Mouse (Mus musculus) heart, embryonic 10.5 days (tissue): ENCODE measurements around the gene Zfp566. TPM values are rescaled to one million over a fixed set of nuclear protein-coding genes. Genes with fewer than 3 reads are reported as not detected.
"Not testable (repeated sequence)": the region's sequence is repeated elsewhere in the genome, so short reads cannot be mapped to it uniquely, and the experiment has no call there.

Experiments used
- DNase-seq: peaks from one replicate; pipeline ENCODE4 v3.0.0-alpha.2; 2017; ENCODE audit warnings: low spot score
- H3K27ac ChIP-seq: fragments of 300-500 bp; sonication (generic); 2 replicates; pipeline ENCODE4 v1.5.1; 2016; ENCODE audit warnings: mild to moderate bottlenecking
- H3K27me3 ChIP-seq: fragments of 300-500 bp; sonication (generic); 2 replicates; pipeline ENCODE4 v1.6.1; 2016; ENCODE audit warnings: mild to moderate bottlenecking; ENCODE audit not compliant: poor library complexity, insufficient read depth, severe bottlenecking
- H3K36me3 ChIP-seq: fragments of 300-500 bp; sonication (generic); 2 replicates; pipeline ENCODE4 v1.6.1; 2016; ENCODE audit warnings: mild to moderate bottlenecking, moderate library complexity
- H3K4me1 ChIP-seq: fragments of 300-500 bp; sonication (generic); 2 replicates; pipeline ENCODE4 v1.6.1; 2016; ENCODE audit warnings: mild to moderate bottlenecking
- H3K4me3 ChIP-seq: fragments of 300-500 bp; sonication (generic); 2 replicates; pipeline ENCODE4 v1.5.1; 2016; ENCODE audit warnings: mild to moderate bottlenecking, moderate library complexity
- H3K9me3 ChIP-seq: fragments of 300-500 bp; sonication (generic); 2 replicates; pipeline ENCODE4 v1.6.1; 2016; ENCODE audit warnings: mild to moderate bottlenecking, moderate library complexity
- WGBS: fragments of 180-500 bp; shearing (Covaris S2); methylation state at CpG from one replicate; pipeline ENCODE4 v1.1.7; 2016; 5-methylcytosine and 5-hydroxymethylcytosine counted together
- polyA plus RNA-seq: library from polyadenylated mRNA; unstranded; fragments of >200 nt; fragmentation: Nextera tagmentation; extraction: Ambion mirVana; gene quantifications from 2 replicates; pipeline ENCODE4 v1.2.1, GENCODE M21; 2016

Zfp566 gene
- 7.0 and 10.7 TPM in 2 replicates for polyA plus RNA-seq

DNA sequence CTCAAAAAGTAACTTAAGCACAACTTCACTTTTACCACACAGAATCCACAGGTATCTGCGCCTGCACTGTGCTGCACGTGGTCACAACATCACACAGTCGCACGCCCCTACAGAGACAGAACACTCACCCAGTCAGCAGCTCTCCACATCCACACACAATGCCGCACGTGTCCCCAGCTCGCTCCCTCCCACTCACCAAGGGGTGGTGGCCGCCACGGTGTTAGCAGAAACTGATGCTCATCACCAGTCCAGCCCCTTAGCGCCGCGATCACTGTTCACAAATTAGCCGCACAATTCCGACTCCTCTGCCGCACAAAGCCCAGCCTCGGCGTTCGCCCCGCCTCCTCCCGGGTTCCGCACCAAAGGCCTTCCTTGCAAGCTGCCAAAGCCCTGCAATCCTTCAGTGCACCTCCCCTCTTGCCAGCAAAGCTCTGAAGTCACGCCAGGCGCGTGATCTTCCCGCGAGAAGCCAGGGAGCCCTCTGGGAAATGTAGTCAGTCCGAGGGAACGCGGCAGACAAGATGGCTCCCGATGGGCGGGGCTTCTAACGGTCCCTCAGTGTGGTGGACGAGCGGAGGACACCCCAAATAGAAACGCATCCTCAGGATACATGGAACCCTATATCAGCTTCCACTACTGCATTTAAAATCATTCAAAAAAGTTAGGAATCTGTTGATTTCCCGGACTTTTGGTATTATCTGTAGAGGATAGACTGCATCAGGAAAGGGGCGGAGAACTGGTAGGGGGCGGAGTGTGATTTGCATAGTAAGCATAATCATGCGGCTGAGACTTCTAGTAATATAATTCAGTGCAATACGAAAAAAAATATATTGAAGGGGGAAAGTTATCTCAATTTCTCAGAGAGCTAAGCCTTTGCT, at the start of gene Zfp566, which contains the start of gene Gm26920:
Gene Zfp566 (minus strand): TSS at position 436 of the 878 bp plus-strand sequence.
Gene Gm26920 (minus strand): TSS at position 319 of the 878 bp plus-strand sequence.
- H3K4me3 ChIP-seq, result peak within 1 kb of the TSS; percentile 82
- peak; percentile 100 for DNase-seq
- under 1% methylated on average over 40 of the region's 40 CpGs for WGBS
- H3K36me3 ChIP-seq, result peaks cover 19% of the 10 kb centered on the region
- no peaks in the 10 kb centered on the region for H3K27me3 ChIP-seq
- H3K4me1 ChIP-seq, result peaks cover 20% of the 10 kb centered on the region
- H3K9me3 ChIP-seq, result peaks cover 1% of the 10 kb centered on the region
- peak within 1 kb of the TSS; percentile 90 for H3K27ac ChIP-seq

DNA sequence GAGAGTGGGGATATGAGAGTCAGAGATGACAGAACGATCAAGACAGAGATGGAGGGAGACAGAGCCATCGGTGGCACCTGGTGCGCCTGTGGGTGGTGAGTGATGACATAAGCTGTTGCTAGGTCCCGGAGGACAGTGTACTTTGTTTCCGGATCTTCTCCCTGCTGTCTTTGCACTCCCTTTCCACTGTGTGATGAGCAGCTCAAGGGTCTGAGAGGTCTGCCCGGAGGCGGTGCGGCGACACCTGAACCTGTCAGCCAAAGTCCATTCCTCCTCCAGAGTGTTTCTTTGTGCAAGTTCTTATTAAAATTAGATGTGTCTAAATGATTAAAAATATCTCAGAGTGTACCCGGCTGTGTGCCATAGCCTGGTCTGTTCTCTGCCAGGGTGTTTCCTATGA, 46.5 kb upstream of the Zfp566 start:
- H3K36me3 ChIP-seq, result peaks cover 81% of the 10 kb centered on the region

DNA sequence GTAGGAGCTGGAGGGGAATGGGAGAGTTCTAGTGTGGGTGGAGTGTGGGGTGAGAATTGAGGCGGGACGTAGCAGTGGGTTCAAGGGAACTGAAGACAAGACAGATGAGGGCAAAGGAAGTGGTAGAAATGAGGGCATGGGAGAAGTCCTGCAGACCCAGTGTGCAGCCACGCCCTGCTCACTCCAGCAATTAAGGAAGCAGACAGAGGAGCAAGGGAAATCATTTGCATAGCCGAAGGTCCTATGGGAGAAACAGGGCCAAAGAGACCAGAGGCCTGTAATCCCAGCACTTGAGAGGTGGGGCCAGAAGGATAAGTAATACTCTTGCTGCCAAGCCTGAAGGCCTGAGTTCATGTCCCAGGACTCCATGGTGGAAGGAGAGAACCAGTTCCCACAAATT, 42.1 kb upstream of the Zfp566 start:
- Histone ChIP-seq H3K36me3 (peaks cover 95% of the 10 kb centered on the region), H3K27ac (no peak overlapping the region), H3K4me3 (no peak overlapping the region), H3K27me3 (no peaks in the 10 kb centered on the region), H3K4me1 (no peaks in the 10 kb centered on the region), H3K9me3 (peaks cover 9% of the 10 kb centered on the region; the same call in 1 of the 2 replicates)
- DNase-seq, result no peak
- WGBS, result 90% methylated on average over 4 of the region's 4 CpGs

More for the DNA sequence above, 46.5 kb upstream of the Zfp566 start:
- Histone ChIP-seq H3K27ac (no peak overlapping the region), H3K9me3 (peaks cover 9% of the 10 kb centered on the region; the same call in 1 of the 2 replicates), H3K4me1 (no peaks in the 10 kb centered on the region), H3K4me3 (no peak overlapping the region), H3K27me3 (no peaks in the 10 kb centered on the region)
- 81% methylated on average over 10 of the region's 10 CpGs for WGBS
- DNase-seq, result no peak

DNA sequence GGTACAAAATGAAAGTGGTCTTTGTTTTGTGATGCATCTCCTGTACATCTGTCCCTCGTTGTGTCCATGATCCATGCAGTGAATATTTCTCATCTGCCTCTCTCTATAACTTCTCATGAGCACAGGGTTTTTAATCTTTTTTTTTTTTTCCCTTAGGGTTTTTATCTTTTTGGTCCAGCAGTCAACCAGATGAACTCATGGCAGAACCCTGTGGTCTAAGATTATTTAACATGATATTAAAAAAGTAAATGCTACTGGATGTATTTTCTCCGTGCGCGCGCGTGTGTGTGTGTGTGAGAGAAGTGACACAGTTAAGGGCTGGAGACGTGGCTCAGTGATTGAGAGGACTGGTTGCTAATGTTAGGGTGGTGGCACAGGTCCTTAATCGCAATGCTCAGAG, 39.6 kb upstream of the Zfp566 start:
- DNase-seq, result no peak
- Histone ChIP-seq H3K4me3 (no peak overlapping the region), H3K9me3 (peaks cover 9% of the 10 kb centered on the region; the same call in 1 of the 2 replicates), H3K27me3 (no peaks in the 10 kb centered on the region), H3K4me1 (no peaks in the 10 kb centered on the region), H3K36me3 (peaks cover 94% of the 10 kb centered on the region), H3K27ac (no peak overlapping the region)
- 94% methylated on average over 8 of the region's 8 CpGs for WGBS

GRCm38 (mm10) chr7:30122188-30122530, 31.8 kb upstream of the Zfp566 start:
- Histone ChIP-seq H3K27me3 (no peaks in the 10 kb centered on the region), H3K9me3 (no peaks in the 10 kb centered on the region), H3K4me1 (no peaks in the 10 kb centered on the region), H3K4me3 (peak overlapping the region; percentile 68), H3K36me3 (peaks cover 20% of the 10 kb centered on the region), H3K27ac (peak overlapping the region; percentile 94)
- WGBS, result 6% methylated on average over 15 of the region's 15 CpGs
- no peak for DNase-seq

GRCm38 (mm10) chr7:30121308-30122187, 31.2 kb upstream of the Zfp566 start, which contains the start of gene Zfp382:
Gene Zfp382 (plus strand): TSS chr7:30121942.
- WGBS, result under 1% methylated on average over 61 of the region's 61 CpGs
- Histone ChIP-seq H3K9me3 (no peaks in the 10 kb centered on the region), H3K27ac (peak within 1 kb of the TSS; percentile 94), H3K4me3 (peak within 1 kb of the TSS; percentile 68), H3K36me3 (peaks cover 14% of the 10 kb centered on the region), H3K27me3 (no peaks in the 10 kb centered on the region), H3K4me1 (no peaks in the 10 kb centered on the region)
- peak; percentile 95 for DNase-seq

DNA sequence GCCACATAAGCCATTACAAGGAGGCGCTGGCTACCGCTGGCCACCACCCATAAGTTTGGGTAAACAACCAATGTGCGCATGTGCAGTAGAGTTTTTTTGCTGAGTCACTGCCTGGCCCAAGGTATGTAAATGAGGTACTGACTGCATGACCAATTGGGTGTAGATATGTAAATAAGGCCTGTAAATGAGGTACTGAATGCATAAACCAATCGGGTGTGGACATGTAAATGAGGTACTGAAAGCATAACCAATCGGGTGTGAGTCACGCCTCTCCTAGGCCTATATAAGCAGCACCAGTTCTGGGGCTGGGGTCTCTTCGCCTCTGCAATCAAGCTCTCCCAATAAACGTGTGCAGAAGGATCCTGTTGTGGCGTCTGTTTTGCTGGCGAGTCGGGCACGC, 27.6 kb upstream of the Zfp566 start:
- H3K27me3 ChIP-seq, H3K27ac ChIP-seq, DNase-seq, H3K4me3 ChIP-seq, H3K4me1 ChIP-seq: not testable (repeated sequence)
- Histone ChIP-seq H3K36me3 (0 out of 2 replicates have a peak, but pooled peaks cover 16% of the 10 kb centered on the region), H3K9me3 (peaks cover 19% of the 10 kb centered on the region)
- WGBS, result 92% methylated on average over 12 of the region's 12 CpGs

GRCm38 (mm10) chr7:30116076-30116475, 25.7 kb upstream of the Zfp566 start:
- Histone ChIP-seq H3K4me3 (no peak overlapping the region), H3K4me1 (peaks cover 11% of the 10 kb centered on the region; the same call in 1 of the 2 replicates), H3K27me3 (no peaks in the 10 kb centered on the region), H3K27ac (no peak overlapping the region), H3K36me3 (0 out of 2 replicates have a peak, but pooled peaks cover 16% of the 10 kb centered on the region), H3K9me3 (peaks cover 19% of the 10 kb centered on the region)
- WGBS, result 91% methylated on average over 5 of the region's 5 CpGs
- no peak for DNase-seq

DNA sequence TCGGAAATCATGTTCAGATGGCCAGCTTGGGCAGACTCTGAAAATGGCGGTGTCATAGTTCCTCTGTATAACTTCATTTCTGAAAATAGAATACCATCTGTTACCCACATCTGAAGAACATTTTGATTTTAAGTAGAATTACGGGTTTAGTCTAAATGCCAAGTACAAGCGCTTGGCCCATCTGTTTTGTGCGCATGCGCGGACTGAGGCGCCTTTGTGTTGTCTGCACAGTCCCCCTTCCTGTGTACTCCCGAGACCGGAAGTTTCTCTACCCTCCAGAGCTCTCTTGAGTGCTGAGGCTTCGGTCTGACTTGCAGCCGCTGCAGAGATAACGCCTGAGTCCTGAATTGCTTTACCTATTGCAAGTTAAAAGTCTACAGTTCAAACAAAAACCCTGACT, 9.0 kb upstream of the Zfp566 start:
- Histone ChIP-seq H3K36me3 (peaks cover 69% of the 10 kb centered on the region), H3K4me1 (peaks cover 15% of the 10 kb centered on the region), H3K27me3 (no peaks in the 10 kb centered on the region), H3K4me3 (no peak overlapping the region), H3K9me3 (peaks cover 11% of the 10 kb centered on the region; the same call in 1 of the 2 replicates), H3K27ac (no peak overlapping the region)
- WGBS, result 89% methylated on average over 13 of the region's 13 CpGs
- DNase-seq, result no peak

DNA sequence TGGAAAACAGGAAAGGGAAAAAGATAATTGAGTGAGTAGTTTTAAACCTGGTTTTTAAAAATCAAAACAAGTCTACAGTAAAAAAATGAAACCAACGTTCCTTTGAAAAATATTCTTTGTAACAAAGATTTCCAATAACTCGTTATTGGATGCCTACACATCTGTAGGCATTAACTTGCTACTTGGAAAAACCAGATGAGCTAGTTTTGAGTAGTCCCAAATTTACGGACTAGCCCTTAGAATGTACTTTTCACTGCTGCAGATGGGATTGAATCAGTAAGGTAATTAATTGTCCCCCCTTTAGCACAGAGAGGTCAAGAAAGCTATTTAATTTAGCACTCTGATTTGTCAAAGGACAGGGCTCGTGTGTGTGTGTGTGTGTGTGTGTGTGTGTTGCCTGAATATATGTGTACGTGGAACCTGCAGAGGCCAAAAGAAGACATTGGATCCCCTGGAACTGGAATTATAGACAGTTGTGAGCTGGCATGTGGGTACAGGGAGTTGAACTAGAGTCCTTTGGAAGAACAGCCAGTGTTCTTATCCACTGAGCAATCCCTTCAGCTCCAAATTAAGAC, 5.3 kb upstream of the Zfp566 start:
- no peak for DNase-seq
- Histone ChIP-seq H3K27me3 (no peaks in the 10 kb centered on the region), H3K9me3 (no peaks in the 10 kb centered on the region), H3K4me1 (peaks cover 22% of the 10 kb centered on the region), H3K27ac (peak overlapping the region; percentile 97), H3K4me3 (peak overlapping the region; percentile 81), H3K36me3 (peaks cover 33% of the 10 kb centered on the region)
- 19% methylated on average over 5 of the region's 5 CpGs for WGBS

GRCm38 (mm10) chr7:30094646-30095429, 4.5 kb upstream of the Zfp566 start, which contains the start of gene Zfp260:
Gene Zfp260 (plus strand): TSS chr7:30094777.
- H3K4me3 ChIP-seq, result peak within 1 kb of the TSS; percentile 81
- peak within 1 kb of the TSS; percentile 97 for H3K27ac ChIP-seq
- under 1% methylated on average over 26 of the region's 26 CpGs for WGBS
- H3K4me1 ChIP-seq, result peaks cover 22% of the 10 kb centered on the region
- peak; percentile 97 for DNase-seq
- no peaks in the 10 kb centered on the region for H3K27me3 ChIP-seq
- H3K9me3 ChIP-seq, result no peaks in the 10 kb centered on the region
- peaks cover 25% of the 10 kb centered on the region for H3K36me3 ChIP-seq
